Mouse (Mus musculus) liver, adult 2 months (tissue): Measurements from ENCODE around the gene Col15a1.

Experiments used
- CTCF ChIP-seq: fragments of 200-500 bp; IDR thresholded peaks from 2 replicates; pipeline ENCODE4 v1.5.1; 2011; ENCODE audit warnings: low read depth, low read length, control low read depth
- POLR2A ChIP-seq: fragments of 200-500 bp; IDR thresholded peaks from 2 replicates; pipeline ENCODE4 v1.6.1; 2011; ENCODE audit warnings: low read length, control low read depth; ENCODE audit not compliant: insufficient read depth; ENCODE audit errors: extremely low read depth

- TF ChIP-seq CTCF (no peak), POLR2A (no peak)
Measured at GRCm38 (mm10) chr4:47316432-47316831, 108.5 kb downstream of the Col15a1 start.
